Mouse (Mus musculus) embryonic facial prominence, embryonic 14.5 days (tissue): ENCODE measurements around the gene Mpz. TPM values are rescaled to one million over a fixed set of nuclear protein-coding genes. Genes with fewer than 3 reads are reported as not detected.

ENCODE experiments used
- ATAC-seq: fragments of 200-750 bp; cut with Nextera tagmentation; 2 replicates; pipeline ENCODE4 v1.8.0; 2017; ENCODE audit warnings: low read depth, moderate number of reproducible peaks, moderate TSS enrichment
- DNase-seq: peaks from one replicate; pipeline ENCODE4 v3.0.0-alpha.2; 2015; ENCODE audit warnings: low spot score
- H3K27ac ChIP-seq: fragments of 300-500 bp; sonication (generic); replicated peaks from 2 replicates; pipeline ENCODE4 v1.5.1; 2014; ENCODE audit warnings: low read depth, mild to moderate bottlenecking, low read length, moderate library complexity
- H3K27me3 ChIP-seq: fragments of 300-500 bp; sonication (generic); replicated peaks from 2 replicates; pipeline ENCODE4 v1.6.1; 2014; ENCODE audit warnings: low read length; ENCODE audit not compliant: control insufficient read depth, insufficient read depth
- H3K36me3 ChIP-seq: fragments of 300-500 bp; sonication (generic); 2 replicates; pipeline ENCODE4 v1.6.1; 2014; ENCODE audit warnings: low read length, mixed read lengths; ENCODE audit not compliant: control insufficient read depth, insufficient read depth
- H3K4me1 ChIP-seq: fragments of 300-500 bp; sonication (generic); 2 replicates; pipeline ENCODE4 v1.6.1; 2014; ENCODE audit warnings: antibody characterized with exemption, low read length; ENCODE audit not compliant: control insufficient read depth, insufficient read depth
- H3K4me2 ChIP-seq: fragments of 300-500 bp; sonication (generic); 2 replicates; pipeline ENCODE4 v1.6.1; 2014; ENCODE audit warnings: low read depth, mild to moderate bottlenecking, low read length, moderate library complexity, mixed read lengths
- H3K4me3 ChIP-seq: fragments of 300-500 bp; sonication (generic); 2 replicates; pipeline ENCODE4 v1.5.1; 2014; ENCODE audit warnings: low read depth, mild to moderate bottlenecking, low read length
- H3K9ac ChIP-seq: fragments of 300-500 bp; sonication (generic); 2 replicates; pipeline ENCODE4 v1.6.1; 2014; ENCODE audit warnings: low read depth, mild to moderate bottlenecking, low read length, moderate library complexity, mixed read lengths
- H3K9me3 ChIP-seq: fragments of 300-500 bp; sonication (generic); 2 replicates; pipeline ENCODE4 v1.6.1; 2016; ENCODE audit warnings: low read length; ENCODE audit not compliant: control insufficient read depth
- WGBS: fragments of 180-500 bp; shearing (Covaris S2); extraction: QIAGEN DNeasy Blood & Tissue Kit; methylation state at CpG from one replicate; pipeline ENCODE4 v1.1.7; 2014; 5-methylcytosine and 5-hydroxymethylcytosine counted together
- polyA plus RNA-seq: library from polyadenylated mRNA; unstranded; fragments of >200 nt; fragmentation: Nextera tagmentation; extraction: Ambion mirVana; gene quantifications from 2 replicates; pipeline ENCODE4 v1.2.1, GENCODE M21; 2014

Mpz gene
- polyA plus RNA-seq, 1 experiment from 2014 or later = 9.6 TPM

GRCm38 (mm10) chr1:171168906-171169305 is 18.4 kb downstream of the Mpz start:
- no peak for ATAC-seq
- H3K4me3 ChIP-seq = no peak overlapping the region
- DNase-seq = no peak

GRCm38 (mm10) chr1:171169913-171170312 is 19.4 kb downstream of the Mpz start:
- Histone ChIP-seq H3K4me1 (no peaks in the 10 kb centered on the region), H3K27me3 (no peaks in the 10 kb centered on the region), H3K9me3 (no peaks in the 10 kb centered on the region), H3K4me3 (no peak overlapping the region), H3K9ac (no peak overlapping the region), H3K4me2 (no peak overlapping the region), H3K36me3 (no peaks in the 10 kb centered on the region), H3K27ac (no peak overlapping the region)
- ATAC-seq (no peak), DNase-seq (no peak)
- WGBS = 59% methylated on average over 3 of the region's 3 CpGs

More at GRCm38 (mm10) chr1:171168906-171169305, 18.4 kb downstream of the Mpz start:
- Histone ChIP-seq H3K9me3 (no peaks in the 10 kb centered on the region), H3K27me3 (no peaks in the 10 kb centered on the region), H3K9ac (no peak overlapping the region), H3K36me3 (no peaks in the 10 kb centered on the region), H3K27ac (no peak overlapping the region), H3K4me2 (no peak overlapping the region), H3K4me1 (no peaks in the 10 kb centered on the region)
- WGBS = 83% methylated on average over 12 of the region's 12 CpGs

DNA sequence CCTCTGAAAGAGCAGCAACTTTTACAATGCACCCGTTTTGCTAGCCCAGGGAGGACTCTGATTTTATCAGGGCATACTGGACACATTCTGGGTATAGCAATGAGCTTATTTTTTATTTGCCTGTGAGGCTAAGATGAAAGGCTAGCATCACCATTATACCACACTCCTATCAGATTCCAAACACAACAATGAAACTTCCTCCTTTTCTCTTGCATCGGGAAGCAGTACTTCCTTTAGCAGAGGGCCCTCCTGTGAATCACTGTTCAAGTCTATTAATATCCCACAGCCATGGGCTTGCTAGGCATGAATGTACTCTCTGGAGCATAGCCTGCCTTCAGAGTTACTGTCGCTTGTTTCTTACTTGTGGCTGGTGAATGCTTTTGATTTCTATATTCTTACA is 20.6 kb downstream of the Mpz start:
- peak overlapping the region; percentile 33 for H3K27ac ChIP-seq
- H3K4me3 ChIP-seq = no peak overlapping the region
- 52% methylated on average over 3 of the region's 3 CpGs for WGBS
- no peaks in the 10 kb centered on the region for H3K9me3 ChIP-seq
- H3K36me3 ChIP-seq = no peaks in the 10 kb centered on the region
- no peaks in the 10 kb centered on the region for H3K4me1 ChIP-seq
- H3K9ac ChIP-seq = no peak overlapping the region
- ATAC-seq = no peak
- H3K4me2 ChIP-seq = no peak overlapping the region
- no peaks in the 10 kb centered on the region for H3K27me3 ChIP-seq
- DNase-seq = peak; percentile 51

- no peaks in the 10 kb centered on the region for H3K4me1 ChIP-seq
- no peak overlapping the region for H3K9ac ChIP-seq
- no peak overlapping the region for H3K27ac ChIP-seq
- H3K27me3 ChIP-seq = no peaks in the 10 kb centered on the region
- ATAC-seq (no peak), DNase-seq (no peak)
- H3K36me3 ChIP-seq = no peaks in the 10 kb centered on the region
- H3K9me3 ChIP-seq = no peaks in the 10 kb centered on the region
- no peak overlapping the region for H3K4me3 ChIP-seq
- H3K4me2 ChIP-seq = no peak overlapping the region
- WGBS = 96% methylated on average over 8 of the region's 8 CpGs
Observed at GRCm38 (mm10) chr1:171172779-171173178, 22.3 kb downstream of the Mpz start.

GRCm38 (mm10) chr1:171179487-171180171 is 29.1 kb downstream of the Mpz start:
- ATAC-seq (no peak), DNase-seq (no peak)
- WGBS = 63% methylated on average over 5 of the region's 5 CpGs

DNA sequence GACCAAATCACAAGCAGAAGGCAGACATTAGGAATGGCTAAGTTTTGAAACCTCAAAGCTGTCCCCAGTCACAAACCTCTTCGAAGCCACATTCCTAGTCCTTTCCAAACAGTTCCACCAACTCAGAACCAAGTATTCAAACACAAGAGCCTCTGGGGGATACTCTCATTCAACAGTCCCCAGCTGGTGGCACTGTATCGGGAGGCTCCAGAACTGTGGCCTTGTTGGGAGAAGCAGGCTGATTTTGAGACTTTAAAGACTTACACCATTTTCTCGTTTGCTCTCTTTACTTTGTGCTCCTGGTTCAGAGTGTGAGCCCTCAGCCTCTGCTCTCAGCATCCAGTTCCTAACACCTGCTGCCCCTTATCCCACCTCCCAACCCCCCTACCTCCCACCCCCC is 32.5 kb downstream of the Mpz start:
- H3K9ac ChIP-seq = no peak overlapping the region
- H3K4me3 ChIP-seq = no peak overlapping the region
- H3K4me2 ChIP-seq = no peak overlapping the region
- ATAC-seq = no peak
- 0 out of 2 replicates have a peak, but pooled peaks cover 2% of the 10 kb centered on the region for H3K4me1 ChIP-seq
- no peaks in the 10 kb centered on the region for H3K27me3 ChIP-seq
- no peak for DNase-seq
- WGBS = 84% methylated on average over 3 of the region's 3 CpGs
- H3K36me3 ChIP-seq = no peaks in the 10 kb centered on the region
- H3K9me3 ChIP-seq = no peaks in the 10 kb centered on the region
- no peak overlapping the region for H3K27ac ChIP-seq

More at GRCm38 (mm10) chr1:171179487-171180171, 29.1 kb downstream of the Mpz start:
- no peaks in the 10 kb centered on the region for H3K36me3 ChIP-seq
- no peaks in the 10 kb centered on the region for H3K9me3 ChIP-seq
- H3K27me3 ChIP-seq = no peaks in the 10 kb centered on the region
- H3K4me1 ChIP-seq = no peaks in the 10 kb centered on the region
- H3K4me2 ChIP-seq = no peak overlapping the region
- no peak overlapping the region for H3K27ac ChIP-seq
- no peak overlapping the region for H3K9ac ChIP-seq
- no peak overlapping the region for H3K4me3 ChIP-seq

DNA sequence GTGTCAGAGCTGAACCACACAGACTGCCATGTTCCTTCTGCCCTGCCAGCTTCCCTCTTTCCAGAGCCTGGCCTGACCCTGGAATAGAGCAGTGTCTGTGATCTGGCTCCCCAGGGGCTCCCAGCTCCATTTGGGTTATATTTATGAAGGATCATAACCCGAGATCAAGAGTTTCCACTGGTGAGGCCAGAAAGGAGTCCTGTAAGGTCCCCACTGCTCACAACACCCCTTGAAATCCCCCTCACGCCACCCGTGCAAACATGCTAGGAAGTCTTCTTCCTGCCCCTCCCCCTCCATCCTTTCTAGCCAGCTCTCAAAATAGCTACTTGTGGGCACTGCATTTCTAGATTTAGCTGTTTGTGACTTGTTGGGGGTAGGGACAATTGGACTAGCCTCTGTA is 33.1 kb downstream of the Mpz start:
- H3K27me3 ChIP-seq = no peaks in the 10 kb centered on the region
- H3K4me3 ChIP-seq = no peak overlapping the region
- H3K36me3 ChIP-seq = no peaks in the 10 kb centered on the region
- H3K9ac ChIP-seq = no peak overlapping the region
- 43% methylated on average over 3 of the region's 3 CpGs for WGBS
- peak; percentile 26 for DNase-seq
- no peak for ATAC-seq
- H3K27ac ChIP-seq = no peak overlapping the region
- H3K4me1 ChIP-seq = peaks cover 3% of the 10 kb centered on the region; the same call in 1 of the 2 replicates
- no peak overlapping the region for H3K4me2 ChIP-seq
- H3K9me3 ChIP-seq = no peaks in the 10 kb centered on the region

- Histone ChIP-seq H3K4me1 (peaks cover 10% of the 10 kb centered on the region; the same call in 1 of the 2 replicates), H3K4me3 (no peak overlapping the region), H3K27me3 (no peaks in the 10 kb centered on the region), H3K4me2 (no peak overlapping the region), H3K36me3 (no peaks in the 10 kb centered on the region), H3K27ac (no peak overlapping the region), H3K9me3 (no peaks in the 10 kb centered on the region), H3K9ac (no peak overlapping the region)
- DNase-seq (peak; percentile 9), ATAC-seq (no peak)
- 81% methylated on average over 7 of the region's 7 CpGs for WGBS
Observed at GRCm38 (mm10) chr1:171184314-171184713, 33.8 kb downstream of the Mpz start.

DNA sequence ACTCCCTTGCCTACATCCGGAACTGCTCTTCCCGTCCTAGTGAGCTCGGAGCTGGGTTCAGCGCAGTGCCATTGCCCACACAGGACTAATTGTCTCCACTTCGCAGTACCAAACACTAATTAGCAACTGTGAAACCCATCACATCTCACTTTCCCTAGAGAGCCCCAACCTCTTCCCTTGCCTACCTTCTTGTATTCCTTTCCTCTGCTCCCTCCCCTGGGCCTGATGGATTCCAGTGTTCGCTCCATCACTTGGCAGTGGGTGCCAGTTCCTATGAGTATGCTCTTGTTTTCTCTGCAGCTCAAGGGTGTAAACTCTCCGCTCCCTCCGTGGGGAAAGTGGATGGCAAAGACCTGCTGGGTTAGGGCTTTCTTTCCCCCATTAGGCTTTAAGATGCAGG is 35.1 kb downstream of the Mpz start:
- Histone ChIP-seq H3K4me3 (no peak overlapping the region), H3K4me1 (peaks cover 16% of the 10 kb centered on the region; the same call in 1 of the 2 replicates), H3K4me2 (no peak overlapping the region), H3K27me3 (no peaks in the 10 kb centered on the region; the same call in 1 of the 2 replicates), H3K9me3 (no peaks in the 10 kb centered on the region), H3K9ac (no peak overlapping the region), H3K36me3 (no peaks in the 10 kb centered on the region), H3K27ac (no peak overlapping the region)
- ATAC-seq = peak; percentile 17; the same call in 1 of the 2 replicates
- 60% methylated on average over 8 of the region's 8 CpGs for WGBS
- peak; percentile 16 for DNase-seq
